Mouse (Mus musculus): Measurements from ENCODE around the gene Ttll4. TPM values are rescaled to one million over a fixed set of nuclear protein-coding genes. Genes with fewer than 3 reads are reported as not detected.

The Ttll4 gene
- total and polyA plus RNA-seq, 2 experiments from 2014 or later, result 4.0 to 32.9 TPM

DNA sequence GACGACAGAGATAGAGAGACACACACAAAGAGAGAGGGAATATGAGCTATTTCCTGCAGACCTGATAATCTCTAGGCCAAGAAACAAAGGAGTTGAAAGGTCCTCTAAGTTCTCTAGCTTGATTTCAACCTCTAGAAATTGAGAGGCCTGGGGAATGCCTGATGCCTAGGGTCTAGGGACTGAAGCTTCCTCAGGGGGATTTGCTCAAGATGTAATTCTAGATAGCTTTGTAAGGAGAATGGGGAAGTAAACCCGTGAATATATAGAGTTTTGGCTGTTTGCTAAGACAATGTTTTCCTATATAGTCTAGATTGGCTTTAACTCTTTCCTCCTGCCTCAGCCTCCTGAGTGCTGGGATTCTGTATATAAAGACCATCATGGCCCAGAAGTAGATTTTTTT is 53.4 kb downstream of the Ttll4 start:
- no peak for ATAC-seq
- no peak for DNase-seq (ENCODE audit: low spot score)
- no peaks in the 10 kb centered on the region for H3K36me3 ChIP-seq (ENCODE audit: insufficient read depth, low read length)
- no peak overlapping the region for H3K4me3 ChIP-seq (ENCODE audit: low read length)
- H3K4me2 ChIP-seq (ENCODE audit: low read depth, low read length), result no peak overlapping the region
- H3K27me3 ChIP-seq (ENCODE audit: insufficient read depth, low read length), result no peaks in the 10 kb centered on the region
- 61% methylated on average over 2 of the region's 2 CpGs for WGBS
- H3K9me3 ChIP-seq (ENCODE audit: low read length), result no peaks in the 10 kb centered on the region
- no peak overlapping the region for H3K9ac ChIP-seq (replicated peaks; ENCODE audit: low read length)
- no peak for TF ChIP-seq CTCF (IDR thresholded peaks at IDR 0.05; ENCODE audit: low read depth)
- H3K27ac ChIP-seq, result no peak overlapping the region
- 0 out of 2 replicates have a peak, but pooled peaks cover 8% of the 10 kb centered on the region for H3K4me1 ChIP-seq (ENCODE audit: insufficient read depth, low read length)

GRCm38 (mm10) chr1:74715468-74715867 is 53.9 kb downstream of the Ttll4 start:
- ATAC-seq (no peak), DNase-seq (ENCODE audit: low spot score) (no peak)
- no peaks in the 10 kb centered on the region for H3K36me3 ChIP-seq (ENCODE audit: insufficient read depth, low read length)
- H3K27ac ChIP-seq, result no peak overlapping the region
- no peak overlapping the region for H3K4me2 ChIP-seq (ENCODE audit: low read depth, low read length)
- H3K4me3 ChIP-seq (ENCODE audit: low read length), result no peak overlapping the region
- H3K27me3 ChIP-seq (ENCODE audit: insufficient read depth, low read length), result no peaks in the 10 kb centered on the region
- no peak overlapping the region for H3K9ac ChIP-seq (replicated peaks; ENCODE audit: low read length)
- H3K9me3 ChIP-seq (ENCODE audit: low read length), result no peaks in the 10 kb centered on the region
- no peak for TF ChIP-seq CTCF (IDR thresholded peaks at IDR 0.05; ENCODE audit: low read depth)
- H3K4me1 ChIP-seq (ENCODE audit: insufficient read depth, low read length), result 0 out of 2 replicates have a peak, but pooled peaks cover 8% of the 10 kb centered on the region
- 82% methylated on average over 5 of the region's 5 CpGs for WGBS

DNA sequence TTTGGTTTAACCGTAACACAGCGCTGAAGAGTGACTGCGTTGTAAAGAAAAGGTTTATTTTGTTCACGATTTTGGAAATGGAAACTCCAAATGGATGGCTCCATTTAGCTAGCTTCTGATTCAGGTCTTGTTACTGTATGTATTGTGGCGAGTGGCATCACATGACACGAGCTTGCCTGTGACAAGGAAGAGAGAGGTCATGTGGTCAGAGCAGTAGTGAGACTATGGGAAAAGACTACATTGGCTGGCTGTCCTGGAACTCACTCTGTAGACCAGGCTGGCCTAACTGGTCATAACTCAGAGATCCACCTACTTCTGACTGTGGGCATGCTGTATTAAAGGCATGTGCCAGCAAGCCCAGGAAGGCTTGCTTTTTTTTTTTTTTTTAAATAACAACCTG is 54.3 kb downstream of the Ttll4 start:
- H3K4me1 ChIP-seq (ENCODE audit: insufficient read depth, low read length), result 0 out of 2 replicates have a peak, but pooled peaks cover 8% of the 10 kb centered on the region
- no peaks in the 10 kb centered on the region for H3K9me3 ChIP-seq (ENCODE audit: low read length)
- H3K27ac ChIP-seq, result no peak overlapping the region
- no peak overlapping the region for H3K4me3 ChIP-seq (ENCODE audit: low read length)
- H3K9ac ChIP-seq (replicated peaks; ENCODE audit: low read length), result no peak overlapping the region
- no peak for DNase-seq (ENCODE audit: low spot score)
- H3K4me2 ChIP-seq (ENCODE audit: low read depth, low read length), result no peak overlapping the region
- no peak for TF ChIP-seq CTCF (IDR thresholded peaks at IDR 0.05; ENCODE audit: low read depth)
- no peaks in the 10 kb centered on the region for H3K36me3 ChIP-seq (ENCODE audit: insufficient read depth, low read length)
- H3K27me3 ChIP-seq (ENCODE audit: insufficient read depth, low read length), result no peaks in the 10 kb centered on the region
- WGBS, result 91% methylated on average over 6 of the region's 6 CpGs
- ATAC-seq, result no peak

- no peak overlapping the region for H3K27ac ChIP-seq
- 0 out of 2 replicates have a peak, but pooled peaks cover 3% of the 10 kb centered on the region for H3K4me1 ChIP-seq (ENCODE audit: insufficient read depth, low read length)
- WGBS, result 90% methylated on average over 8 of the region's 8 CpGs
- DNase-seq (ENCODE audit: low spot score) (no peak), ATAC-seq (no peak)
- no peak overlapping the region for H3K4me3 ChIP-seq (ENCODE audit: low read length)
- no peak overlapping the region for H3K9ac ChIP-seq (replicated peaks; ENCODE audit: low read length)
- no peaks in the 10 kb centered on the region for H3K27me3 ChIP-seq (ENCODE audit: insufficient read depth, low read length)
- TF ChIP-seq CTCF (IDR thresholded peaks at IDR 0.05; ENCODE audit: low read depth), result no peak
- no peaks in the 10 kb centered on the region for H3K36me3 ChIP-seq (ENCODE audit: insufficient read depth, low read length)
- H3K4me2 ChIP-seq (ENCODE audit: low read depth, low read length), result no peak overlapping the region
- H3K9me3 ChIP-seq (ENCODE audit: low read length), result no peaks in the 10 kb centered on the region
Measured at GRCm38 (mm10) chr1:74718113-74718512, 56.6 kb downstream of the Ttll4 start.

DNA sequence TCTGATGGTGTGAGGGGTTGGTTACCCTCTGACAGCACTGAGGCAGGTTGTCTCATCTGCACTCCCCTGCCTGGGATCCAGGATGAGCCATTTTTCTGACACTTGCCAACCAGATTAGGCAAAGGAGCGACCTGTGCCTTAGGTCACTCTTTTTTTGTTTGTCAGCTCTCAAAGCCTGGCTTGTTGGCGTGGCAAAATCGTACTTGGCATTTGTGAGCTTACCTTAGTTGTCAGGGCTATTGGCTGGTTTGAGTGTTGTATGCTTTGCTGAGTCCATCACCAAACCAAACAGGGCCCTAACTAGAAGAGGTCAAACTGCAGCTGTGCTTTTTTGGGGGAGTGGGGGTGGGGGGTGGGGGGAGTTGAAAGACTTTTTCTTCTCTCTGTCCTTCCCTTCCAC is 57.7 kb downstream of the Ttll4 start:
- 71% methylated on average over 3 of the region's 3 CpGs for WGBS
- ATAC-seq (no peak), DNase-seq (ENCODE audit: low spot score) (no peak)
- Histone ChIP-seq H3K9me3 (ENCODE audit: low read length) (no peaks in the 10 kb centered on the region), H3K4me1 (ENCODE audit: insufficient read depth, low read length) (no peaks in the 10 kb centered on the region), H3K4me2 (ENCODE audit: low read depth, low read length) (no peak overlapping the region), H3K36me3 (ENCODE audit: insufficient read depth, low read length) (no peaks in the 10 kb centered on the region), H3K4me3 (ENCODE audit: low read length) (no peak overlapping the region), H3K27me3 (ENCODE audit: insufficient read depth, low read length) (no peaks in the 10 kb centered on the region), H3K27ac (no peak overlapping the region), H3K9ac (replicated peaks; ENCODE audit: low read length) (no peak overlapping the region)
- no peak for TF ChIP-seq CTCF (IDR thresholded peaks at IDR 0.05; ENCODE audit: low read depth)

GRCm38 (mm10) chr1:74721657-74722056 is 60.1 kb downstream of the Ttll4 start:
- no peaks in the 10 kb centered on the region for H3K4me1 ChIP-seq (ENCODE audit: insufficient read depth, low read length)
- no peak overlapping the region for H3K4me2 ChIP-seq (ENCODE audit: low read depth, low read length)
- ATAC-seq, result no peak
- H3K27ac ChIP-seq, result no peak overlapping the region
- H3K9me3 ChIP-seq (ENCODE audit: low read length), result no peaks in the 10 kb centered on the region
- H3K4me3 ChIP-seq (ENCODE audit: low read length), result no peak overlapping the region
- no peaks in the 10 kb centered on the region for H3K36me3 ChIP-seq (ENCODE audit: insufficient read depth, low read length)
- DNase-seq (ENCODE audit: low spot score), result no peak
- 75% methylated on average over 6 of the region's 6 CpGs for WGBS
- no peak for TF ChIP-seq CTCF (IDR thresholded peaks at IDR 0.05; ENCODE audit: low read depth)
- no peak overlapping the region for H3K9ac ChIP-seq (replicated peaks; ENCODE audit: low read length)
- H3K27me3 ChIP-seq (ENCODE audit: insufficient read depth, low read length), result no peaks in the 10 kb centered on the region

DNA sequence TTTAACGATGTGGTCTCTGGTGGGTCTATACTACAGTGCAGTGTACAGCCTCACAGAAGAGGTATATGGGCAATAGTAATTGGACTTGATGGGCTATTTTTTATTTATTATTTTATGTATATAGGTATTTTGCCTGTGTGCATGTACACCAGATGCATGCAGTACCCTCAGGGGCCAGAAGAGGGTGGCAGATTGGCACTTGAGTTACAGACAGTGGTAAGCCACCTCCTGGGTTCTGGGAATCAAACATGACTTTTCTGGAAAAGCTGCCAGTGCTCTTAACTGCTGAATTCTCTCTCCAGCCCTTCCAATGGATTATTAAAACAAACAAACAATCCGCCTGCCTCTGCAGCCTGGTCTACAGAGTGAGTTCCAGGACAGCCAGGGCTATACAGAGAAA is 62.2 kb downstream of the Ttll4 start:
- peak; percentile 48 for TF ChIP-seq CTCF (IDR thresholded peaks at IDR 0.05; ENCODE audit: low read depth)
- ATAC-seq (no peak), DNase-seq (ENCODE audit: low spot score) (peak; percentile 15)
- H3K4me3 ChIP-seq (ENCODE audit: low read length), result no peak overlapping the region
- H3K27ac ChIP-seq, result no peak overlapping the region
- no peaks in the 10 kb centered on the region for H3K9me3 ChIP-seq (ENCODE audit: low read length)
- no peak overlapping the region for H3K4me2 ChIP-seq (ENCODE audit: low read depth, low read length)
- 77% methylated on average over 2 of the region's 2 CpGs for WGBS
- H3K27me3 ChIP-seq (ENCODE audit: insufficient read depth, low read length), result no peaks in the 10 kb centered on the region
- no peak overlapping the region for H3K9ac ChIP-seq (replicated peaks; ENCODE audit: low read length)
- H3K4me1 ChIP-seq (ENCODE audit: insufficient read depth, low read length), result no peaks in the 10 kb centered on the region
- no peaks in the 10 kb centered on the region for H3K36me3 ChIP-seq (ENCODE audit: insufficient read depth, low read length)
